In the genomic region with DNA sequence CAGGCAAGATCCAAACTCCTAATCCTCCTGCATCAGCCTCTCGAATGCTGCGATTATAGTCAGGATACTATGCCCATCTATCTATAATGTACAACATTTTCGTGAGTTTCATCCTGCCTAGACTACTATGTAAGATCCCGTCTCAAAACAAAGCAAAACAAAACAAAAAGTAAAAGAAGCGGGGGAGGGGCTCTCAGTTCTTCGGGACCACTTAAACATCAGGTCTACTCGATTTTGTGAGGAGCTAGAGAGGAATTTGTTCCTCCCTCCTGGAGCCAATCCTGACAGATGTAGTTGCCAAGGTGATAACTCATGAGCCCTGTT, we compare ENCODE assay signal across 10 mouse cellular contexts. TPM values are rescaled to one million over a fixed set of nuclear protein-coding genes. Genes with fewer than 3 reads are reported as not detected.
DNase-seq lines count a peak whose midpoint lies in the region; ATAC-seq and TF ChIP-seq lines count a peak whose summit lies in the region.
"Had no signal": no experiment of that assay in that cellular context is flagged by ENCODE, and none has a peak within 500 bp of the region (broad histone marks: within the 10 kb centered on the region; RNA-seq: fewer than 3 reads in every experiment).

No protein-coding gene starts in this region.

- no peak for TF ChIP-seq POLR2A in bone marrow macrophage, adult 2 months (IDR thresholded peaks at IDR 0.05; ENCODE audit: borderline replicate concordance, low read depth, low read length)

- no peaks in the 10 kb centered on the region for H3K9me3 ChIP-seq in kidney, embryonic 14.5 days (ENCODE audit: control insufficient read depth, low read length)
- H3K9me3 ChIP-seq in hindbrain, embryonic 16.5 days (ENCODE audit: control insufficient read depth, low read length) = no peaks in the 10 kb centered on the region
- H3K9me3 ChIP-seq in midbrain, embryonic 14.5 days (ENCODE audit: control insufficient read depth, low read length) = no peaks in the 10 kb centered on the region

- H3K9ac ChIP-seq in kidney, embryonic 14.5 days (ENCODE audit: low read depth, low read length) = no peak overlapping the region
- H3K9ac ChIP-seq in hindbrain, embryonic 16.5 days (ENCODE audit: low read depth, low read length) = no peak overlapping the region
- no peak overlapping the region for H3K9ac ChIP-seq in midbrain, embryonic 14.5 days (replicated peaks; ENCODE audit: low read length)

- H3K36me3 ChIP-seq in kidney, embryonic 14.5 days (ENCODE audit: control insufficient read depth, insufficient read depth, low read length) = no peaks in the 10 kb centered on the region
- no peaks in the 10 kb centered on the region for H3K36me3 ChIP-seq in hindbrain, embryonic 16.5 days (ENCODE audit: control insufficient read depth, insufficient read depth, low read length)
- no peaks in the 10 kb centered on the region for H3K36me3 ChIP-seq in midbrain, embryonic 14.5 days (ENCODE audit: control insufficient read depth, insufficient read depth, low read length)

- peak overlapping the region; percentile 30 for H3K4me3 ChIP-seq in kidney, embryonic 14.5 days (ENCODE audit: low read length)
- H3K4me3 ChIP-seq in bone marrow macrophage, adult 2 months (ENCODE audit: insufficient read depth, low read length) = peak overlapping the region; percentile 21
- 0 out of 2 replicates have a peak overlapping the region, but pooled peaks have one; percentile 3 for H3K4me3 ChIP-seq in hindbrain, embryonic 16.5 days (ENCODE audit: low read length)
- no peak overlapping the region for H3K4me3 ChIP-seq in midbrain, embryonic 14.5 days (replicated peaks; ENCODE audit: low read depth, low read length)

- peaks cover 7% of the 10 kb centered on the region; the same call in 1 of the 2 replicates for H3K4me1 ChIP-seq in kidney, embryonic 14.5 days (ENCODE audit: control insufficient read depth, insufficient read depth, low read length)
- peaks cover 23% of the 10 kb centered on the region for H3K4me1 ChIP-seq in bone marrow macrophage, adult 2 months (ENCODE audit: control insufficient read depth, insufficient read depth, low read length)
- peaks cover 6% of the 10 kb centered on the region for H3K4me1 ChIP-seq in hindbrain, embryonic 16.5 days (ENCODE audit: control insufficient read depth, insufficient read depth, low read depth, low read length)
- H3K4me1 ChIP-seq in midbrain, embryonic 14.5 days (ENCODE audit: control insufficient read depth, insufficient read depth, low read length) = peaks cover 4% of the 10 kb centered on the region; the same call in 1 of the 2 replicates

- no peak for TF ChIP-seq CTCF in bone marrow macrophage, adult 2 months (IDR thresholded peaks at IDR 0.05; ENCODE audit: low read depth, low read length)

- peak overlapping the region; percentile 30; the same call in 1 of the 2 replicates for H3K27ac ChIP-seq in kidney, embryonic 14.5 days (ENCODE audit: low read depth, low read length)
- H3K27ac ChIP-seq in bone marrow macrophage, adult 2 months (ENCODE audit: insufficient read depth, low read depth, low read length) = no peak overlapping the region
- no peak overlapping the region for H3K27ac ChIP-seq in hindbrain, embryonic 16.5 days (ENCODE audit: low read depth, low read length)
- 0 out of 2 replicates have a peak overlapping the region, but pooled peaks have one; percentile 5 for H3K27ac ChIP-seq in midbrain, embryonic 14.5 days (replicated peaks; ENCODE audit: low read depth, low read length)

- peak overlapping the region; percentile 45 for H3K4me2 ChIP-seq in kidney, embryonic 14.5 days (replicated peaks; ENCODE audit: low read depth, low read length)
- H3K4me2 ChIP-seq in hindbrain, embryonic 16.5 days (ENCODE audit: low read length) = peak overlapping the region; percentile 48
- H3K4me2 ChIP-seq in midbrain, embryonic 14.5 days (ENCODE audit: low read length) = peak overlapping the region; percentile 46

- DNase-seq in kidney, postnatal 10 days = no peak
- DNase-seq in midbrain, embryonic 14.5 days = no peak
- DNase-seq in retina, embryonic 14.5 days (ENCODE audit: low spot score) = no peak
- DNase-seq in adrenal gland, postnatal 10 days = no peak
- DNase-seq in layer of hippocampus, adult 18-20 months (ENCODE audit: low spot score in 2 of 2) = no peak

- WGBS in kidney, embryonic 14.5 days = 35% methylated on average over 7 of the region's 7 CpGs
- WGBS in hindbrain, embryonic 16.5 days = 32% methylated on average over 7 of the region's 7 CpGs
- WGBS in midbrain, embryonic 14.5 days = 35% methylated on average over 7 of the region's 7 CpGs

- no peaks in the 10 kb centered on the region for H3K27me3 ChIP-seq in kidney, embryonic 14.5 days (ENCODE audit: control insufficient read depth, insufficient read depth, low read length)
- no peaks in the 10 kb centered on the region for H3K27me3 ChIP-seq in hindbrain, embryonic 16.5 days (replicated peaks; ENCODE audit: control insufficient read depth, insufficient read depth, low read length)
- no peaks in the 10 kb centered on the region for H3K27me3 ChIP-seq in midbrain, embryonic 14.5 days (ENCODE audit: control insufficient read depth, insufficient read depth, low read length)
- H3K27me3 ChIP-seq: Patski had no signal

- ATAC-seq in kidney, embryonic 14.5 days (ENCODE audit: low FRiP score, low TSS enrichment) = no peak
- no peak; the same call in 1 of the 2 replicates for ATAC-seq in hindbrain, embryonic 16.5 days
- no peak for ATAC-seq in midbrain, embryonic 14.5 days (ENCODE audit: low FRiP score, low TSS enrichment)

RNA-seq across cellular contexts. Expression of gene Rest, which starts 19.9 kb away (rescaled TPM):
- 38.2 and 54.2 TPM in 2 replicates for polyA plus RNA-seq in kidney, embryonic 14.5 days (2014; fragmentation: Nextera tagmentation; extraction: Ambion mirVana)
- 14.2 and 16.6 TPM in 2 replicates for polyA plus RNA-seq in bone marrow macrophage, adult 2 months (2012; ENCODE audit: insufficient read depth, insufficient read length, missing spikeins)
- polyA plus RNA-seq in hindbrain, embryonic 16.5 days (2015; fragmentation: Nextera tagmentation; extraction: Ambion mirVana) = 5.9 and 6.9 TPM in 2 replicates
- 5.6 and 8.4 TPM in 2 replicates for polyA plus RNA-seq in midbrain, embryonic 14.5 days (2014; fragmentation: Nextera tagmentation; extraction: Ambion mirVana)
- total RNA-seq in adrenal gland, postnatal 10 days (2021) = 10 to 100 TPM; 26.3 TPM
- total RNA-seq in layer of hippocampus, adult 18-20 months (2021) = 1 to 10 TPM; 4.3 to 4.4 TPM

RNA-seq across cellular contexts. Expression of gene Spink2, which starts 34.2 kb away (rescaled TPM):
- polyA plus RNA-seq in kidney, embryonic 14.5 days (2014; fragmentation: Nextera tagmentation; extraction: Ambion mirVana) = 1.6 and 1.7 TPM in 2 replicates
- polyA plus RNA-seq in bone marrow macrophage, adult 2 months (2012; ENCODE audit: insufficient read depth, insufficient read length, missing spikeins) = not detected in 2 replicates
- polyA plus RNA-seq in hindbrain, embryonic 16.5 days (2015; fragmentation: Nextera tagmentation; extraction: Ambion mirVana) = 0.80 and 1.5 TPM in 2 replicates
- 0.38 TPM in 1 of 2 replicates, not detected in the other for polyA plus RNA-seq in midbrain, embryonic 14.5 days (2014; fragmentation: Nextera tagmentation; extraction: Ambion mirVana)
- under 1 TPM in 1 of 2 experiments, not detected in 1; 0.85 TPM for total RNA-seq in adrenal gland, postnatal 10 days (2021)
- total RNA-seq in layer of hippocampus, adult 18-20 months (2021) = not detected
- total RNA-seq: hematopoietic stem cell, adult 5-6 weeks had no signal
- polyA plus RNA-seq: Patski had no signal

Comparison
In these comparisons a context has a peak if more than half of its experiments do, and no peak if none do; other contexts are left out.
1. H3K27ac ChIP-seq: peak in kidney, embryonic 14.5 days (single experiment) and midbrain, embryonic 14.5 days (single experiment); none in bone marrow macrophage, adult 2 months (single experiment) and hindbrain, embryonic 16.5 days (single experiment).
2. Peak in every context shown above with its lines, with median percentiles within 50 percentile points of each other: H3K4me2 ChIP-seq.